Mouse (Mus musculus) bone marrow macrophage, adult 2 months (primary cell): ENCODE measurements around the gene Arpc1b. TPM values are rescaled to one million over a fixed set of nuclear protein-coding genes. Genes with fewer than 3 reads are reported as not detected.
"Not testable (repeated sequence)": the region's sequence is repeated elsewhere in the genome, so short reads cannot be mapped to it uniquely, and the experiment has no call there.

Experiments
- H3K27ac ChIP-seq: 2 replicates; pipeline ENCODE4 v1.5.1; 2012; ENCODE audit warnings: low read depth, low read length; ENCODE audit not compliant: insufficient read depth
- H3K4me1 ChIP-seq: 2 replicates; pipeline ENCODE4 v1.6.1; 2012; ENCODE audit warnings: low read length; ENCODE audit not compliant: control insufficient read depth, insufficient read depth
- H3K4me3 ChIP-seq: 2 replicates; pipeline ENCODE4 v1.5.1; 2012; ENCODE audit warnings: mild to moderate bottlenecking, low read length, moderate library complexity; ENCODE audit not compliant: insufficient read depth
- CTCF ChIP-seq: IDR thresholded peaks from 2 replicates; pipeline ENCODE4 v1.5.1; 2012; ENCODE audit warnings: low read depth, mild to moderate bottlenecking, low read length, moderate library complexity
- POLR2A ChIP-seq: IDR thresholded peaks from 2 replicates; pipeline ENCODE4 v1.6.1; 2012; ENCODE audit warnings: mild to moderate bottlenecking, low read depth, low read length, borderline replicate concordance
- polyA plus RNA-seq: library from polyadenylated mRNA; stranded (reverse); fragments of >200 nt; gene quantifications from 2 replicates; pipeline ENCODE4 v1.2.4, GENCODE M21; 2012; ENCODE audit not compliant: missing spikeins, insufficient read depth, insufficient read length

Gene Arpc1b
- polyA plus RNA-seq, 1 experiment: 891 TPM

- no peak for TF ChIP-seq CTCF
- no peak for TF ChIP-seq POLR2A
- H3K4me1 ChIP-seq: 0 out of 2 replicates have a peak, but pooled peaks cover 2% of the 10 kb centered on the region
- no peak overlapping the region for H3K27ac ChIP-seq
- H3K4me3 ChIP-seq: no peak overlapping the region
These were observed 12.6 kb downstream of the Arpc1b start for GRCm38 (mm10) chr5:145126580-145126979.

GRCm38 (mm10) chr5:145129124-145129523 is 15.1 kb downstream of the Arpc1b start:
- Histone ChIP-seq H3K4me3 (no peak overlapping the region), H3K4me1 (0 out of 2 replicates have a peak, but pooled peaks cover 2% of the 10 kb centered on the region), H3K27ac (0 out of 2 replicates have a peak overlapping the region, but pooled peaks have one; percentile 8)
- no peak for TF ChIP-seq CTCF
- TF ChIP-seq POLR2A: no peak

- H3K27ac ChIP-seq, H3K4me1 ChIP-seq, H3K4me3 ChIP-seq: not testable (repeated sequence)
These were observed 15.8 kb downstream of the Arpc1b start for GRCm38 (mm10) chr5:145129773-145130172.

GRCm38 (mm10) chr5:145130191-145130590 is 16.2 kb downstream of the Arpc1b start:
- TF ChIP-seq POLR2A (no peak), CTCF (no peak)
- Histone ChIP-seq H3K4me3 (no peak overlapping the region), H3K27ac (no peak overlapping the region), H3K4me1 (0 out of 2 replicates have a peak, but pooled peaks cover 2% of the 10 kb centered on the region)

GRCm38 (mm10) chr5:145130995-145131394 is 17.0 kb downstream of the Arpc1b start:
- TF ChIP-seq CTCF: no peak
- TF ChIP-seq POLR2A: no peak
- Histone ChIP-seq H3K27ac (no peak overlapping the region), H3K4me1 (0 out of 2 replicates have a peak, but pooled peaks cover 2% of the 10 kb centered on the region), H3K4me3 (no peak overlapping the region)

- not testable (repeated sequence) for H3K27ac ChIP-seq, H3K4me3 ChIP-seq, H3K4me1 ChIP-seq
These were observed 19.3 kb downstream of the Arpc1b start for GRCm38 (mm10) chr5:145133275-145133674.

GRCm38 (mm10) chr5:145138836-145139235 is 24.8 kb downstream of the Arpc1b start:
- Histone ChIP-seq H3K4me1 (peaks cover 13% of the 10 kb centered on the region), H3K27ac (no peak overlapping the region), H3K4me3 (peak overlapping the region; percentile 96)
- no peak for TF ChIP-seq CTCF
- TF ChIP-seq POLR2A: no peak

- H3K4me3 ChIP-seq: peak within 1 kb of the TSS; percentile 96
- H3K27ac ChIP-seq: peak within 1 kb of the TSS; percentile 97
- TF ChIP-seq POLR2A: no peak
- TF ChIP-seq CTCF: no peak
- H3K4me1 ChIP-seq: peaks cover 13% of the 10 kb centered on the region
These were observed 25.8 kb downstream of the Arpc1b start, which contains the start of the genes Pdap1 and Bud31 for GRCm38 (mm10) chr5:145139571-145140519. Gene Pdap1 (minus strand): TSS chr5:145140238. Gene Bud31 (plus strand): TSS chr5:145140362.

GRCm38 (mm10) chr5:145140611-145141010 is 26.6 kb downstream of the Arpc1b start:
- peak overlapping the region; percentile 97 for H3K27ac ChIP-seq

GRCm38 (mm10) chr5:145147748-145148147 is 33.7 kb downstream of the Arpc1b start:
- H3K27ac ChIP-seq: no peak overlapping the region
- TF ChIP-seq CTCF: no peak
- TF ChIP-seq POLR2A: no peak
- H3K4me3 ChIP-seq: no peak overlapping the region
- H3K4me1 ChIP-seq: no peaks in the 10 kb centered on the region

More at GRCm38 (mm10) chr5:145140611-145141010, 26.6 kb downstream of the Arpc1b start:
- Histone ChIP-seq H3K4me3 (peak overlapping the region; percentile 96), H3K4me1 (peaks cover 13% of the 10 kb centered on the region)
- no peak for TF ChIP-seq CTCF
- TF ChIP-seq POLR2A: no peak
